ENCODE assay signal across 29 mouse cellular contexts in the genomic region with DNA sequence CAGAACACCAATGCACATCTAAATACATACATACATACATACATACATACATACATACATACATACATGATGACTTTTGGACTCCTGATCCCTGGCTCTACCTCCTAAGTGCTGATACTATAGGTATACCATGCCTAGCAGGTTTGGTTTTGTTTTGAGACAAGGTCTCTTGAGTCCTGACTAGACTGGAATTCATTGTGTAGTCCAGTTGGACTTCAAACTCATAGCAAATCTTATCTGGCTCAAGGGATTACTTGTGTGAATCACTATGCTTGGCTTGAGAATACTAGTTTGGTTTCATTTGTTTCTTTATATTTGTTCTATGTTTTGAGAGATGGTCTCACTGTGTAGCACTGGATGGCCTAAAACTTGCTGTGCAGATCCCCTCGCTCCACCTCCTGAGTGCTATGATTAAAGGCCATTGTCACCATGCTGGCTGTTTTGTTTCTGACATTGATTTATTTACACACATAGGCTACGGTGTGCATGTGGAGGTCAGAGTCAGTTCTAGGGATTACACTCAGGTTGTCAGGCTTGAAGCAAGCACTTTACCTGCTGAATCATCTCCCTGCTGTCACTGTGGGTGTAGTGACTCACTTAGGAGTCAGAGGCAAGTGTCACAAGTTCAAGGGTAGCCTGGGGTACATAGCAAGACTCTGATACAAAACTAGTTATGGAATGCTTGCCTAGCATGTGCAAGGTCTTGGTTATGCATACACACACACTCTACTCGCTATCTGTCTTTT. TPM values are rescaled to one million over a fixed set of nuclear protein-coding genes. Genes with fewer than 3 reads are reported as not detected.
DNase-seq lines count a peak whose midpoint lies in the region; ATAC-seq and TF ChIP-seq lines count a peak whose summit lies in the region.
"Had no signal": no experiment of that assay in that cellular context is flagged by ENCODE, and none has a peak within 500 bp of the region (broad histone marks: within the 10 kb centered on the region; RNA-seq: fewer than 3 reads in every experiment).

No protein-coding gene starts in this region.

- DNase-seq in gastrocnemius, adult 2 months, result no peak
- no peak for DNase-seq in gastrocnemius, postnatal 10 days
- peak; percentile 84 for DNase-seq in 3T3-L1 (ENCODE audit: low read depth, low spot score)
- peak; percentile 47 for DNase-seq in adrenal gland, adult 8-10 months
- no peak for DNase-seq in B cell, adult 2 months
- DNase-seq in urinary bladder, postnatal 14 days (ENCODE audit: low spot score), result no peak
- DNase-seq: cerebellum, adult 9-10 months; kidney, adult 8-10 months; layer of hippocampus, postnatal 36 days; liver, embryonic 13.5 days; lung, embryonic 14.5 days; retina, postnatal 1 day; right cerebral cortex, postnatal 25 days; thymus, postnatal 36 days had no signal

- no peaks in the 10 kb centered on the region for H3K9me3 ChIP-seq in intestine, embryonic 16.5 days (ENCODE audit: control insufficient read depth, low read length)
- H3K9me3 ChIP-seq in neural tube, embryonic 15.5 days (replicated peaks), result no peaks in the 10 kb centered on the region
- H3K9me3 ChIP-seq: limb, embryonic 13.5 days; liver, embryonic 13.5 days; midbrain, embryonic 15.5 days; neural tube, embryonic 12.5 days had no signal

- no peak overlapping the region for H3K4me2 ChIP-seq in intestine, embryonic 16.5 days (ENCODE audit: low read depth, low read length)
- no peak overlapping the region for H3K4me2 ChIP-seq in neural tube, embryonic 15.5 days
- H3K4me2 ChIP-seq: limb, embryonic 13.5 days; liver, embryonic 13.5 days; lung, embryonic 14.5 days; midbrain, embryonic 15.5 days; neural tube, embryonic 12.5 days had no signal

- H3K9ac ChIP-seq in intestine, embryonic 16.5 days (ENCODE audit: low read depth, low read length), result no peak overlapping the region
- H3K9ac ChIP-seq in neural tube, embryonic 15.5 days (replicated peaks), result no peak overlapping the region
- H3K9ac ChIP-seq: limb, embryonic 13.5 days; liver, embryonic 13.5 days; lung, embryonic 14.5 days; midbrain, embryonic 15.5 days; neural tube, embryonic 12.5 days had no signal

- no peak overlapping the region for H3K4me3 ChIP-seq in gastrocnemius, adult 2 months
- H3K4me3 ChIP-seq in intestine, embryonic 16.5 days (ENCODE audit: low read length), result no peak overlapping the region
- no peak overlapping the region for H3K4me3 ChIP-seq in neural tube, embryonic 15.5 days (replicated peaks)
- H3K4me3 ChIP-seq: limb, embryonic 13.5 days; liver, embryonic 13.5 days; midbrain, embryonic 15.5 days; neural tube, embryonic 12.5 days had no signal

- peak overlapping the region; percentile 56; the same call in 1 of the 2 replicates for H3K27ac ChIP-seq in gastrocnemius, adult 2 months
- H3K27ac ChIP-seq in intestine, embryonic 16.5 days (ENCODE audit: low read length), result no peak overlapping the region
- no peak overlapping the region for H3K27ac ChIP-seq in neural tube, embryonic 15.5 days (replicated peaks)
- H3K27ac ChIP-seq: limb, embryonic 13.5 days; liver, embryonic 13.5 days; macrophage; midbrain, embryonic 15.5 days; neural tube, embryonic 12.5 days had no signal

- TF ChIP-seq CTCF in gastrocnemius, adult 2 months (IDR thresholded peaks at IDR 0.05), result no peak

- H3K4me1 ChIP-seq in intestine, embryonic 16.5 days (ENCODE audit: control insufficient read depth, insufficient read depth, low read length), result no peaks in the 10 kb centered on the region
- no peaks in the 10 kb centered on the region for H3K4me1 ChIP-seq in neural tube, embryonic 15.5 days
- H3K4me1 ChIP-seq: limb, embryonic 13.5 days; liver, embryonic 13.5 days; midbrain, embryonic 15.5 days; neural tube, embryonic 12.5 days had no signal

- ATAC-seq in intestine, embryonic 16.5 days, result peak; percentile 56; the same call in 1 of the 2 replicates
- no peak for ATAC-seq in neural tube, embryonic 15.5 days (ENCODE audit: low FRiP score)
- ATAC-seq: forebrain, embryonic 16.5 days; midbrain, embryonic 15.5 days had no signal

- no peaks in the 10 kb centered on the region for H3K27me3 ChIP-seq in intestine, embryonic 16.5 days (replicated peaks; ENCODE audit: control insufficient read depth, insufficient read depth, low read length)
- no peaks in the 10 kb centered on the region for H3K27me3 ChIP-seq in neural tube, embryonic 15.5 days (replicated peaks)
- H3K27me3 ChIP-seq: limb, embryonic 13.5 days; liver, embryonic 13.5 days; midbrain, embryonic 15.5 days; neural tube, embryonic 12.5 days had no signal

- 76% methylated on average over 3 of the region's 3 CpGs for WGBS in intestine, embryonic 16.5 days
- 82% methylated on average over 3 of the region's 3 CpGs for WGBS in neural tube, embryonic 15.5 days

- intact Hi-C loops in gastrocnemius, adult 2 months (cut with DNase I), result no loop called here

- H3K36me3 ChIP-seq in intestine, embryonic 16.5 days (ENCODE audit: control insufficient read depth, insufficient read depth, low read length), result peaks cover 19% of the 10 kb centered on the region; the same call in 1 of the 2 replicates
- H3K36me3 ChIP-seq in neural tube, embryonic 15.5 days, result peaks cover 61% of the 10 kb centered on the region

RNA-seq across cellular contexts. Expression of gene Cct7, which starts 7.7 kb away (rescaled TPM):
- total RNA-seq in gastrocnemius, adult 2 months (2021), result 100 to 1,000 TPM; 127 to 135 TPM
- 100 to 1,000 TPM; 164 to 167 TPM for total RNA-seq in gastrocnemius, postnatal 10 days (2021)
- total RNA-seq in adrenal gland, adult 8-10 months (2022), result 100 to 1,000 TPM; 236 to 295 (median 271) TPM
- polyA plus RNA-seq in intestine, embryonic 16.5 days (2015; fragmentation: Nextera tagmentation; extraction: Ambion mirVana), result 417 and 458 TPM in 2 replicates
- 559 and 582 TPM in 2 replicates for polyA plus RNA-seq in neural tube, embryonic 15.5 days (2015; fragmentation: Nextera tagmentation; extraction: Ambion mirVana)

RNA-seq across cellular contexts. Expression of gene Pradc1, which starts 8.1 kb away (rescaled TPM):
- 10 to 100 TPM; 14.8 to 15.9 TPM for total RNA-seq in gastrocnemius, adult 2 months (2021)
- total RNA-seq in gastrocnemius, postnatal 10 days (2021), result 10 to 100 TPM; 15.2 to 17.8 TPM
- total RNA-seq in adrenal gland, adult 8-10 months (2022), result 10 to 100 TPM; 11.5 to 16.4 (median 13.9) TPM
- 39.4 and 41.2 TPM in 2 replicates for polyA plus RNA-seq in intestine, embryonic 16.5 days (2015; fragmentation: Nextera tagmentation; extraction: Ambion mirVana)
- polyA plus RNA-seq in neural tube, embryonic 15.5 days (2015; fragmentation: Nextera tagmentation; extraction: Ambion mirVana), result 27.4 and 32.7 TPM in 2 replicates

RNA-seq across cellular contexts. Expression of gene Smyd5, which starts 11.9 kb away (rescaled TPM):
- 1 to 10 TPM; 8.6 TPM for total RNA-seq in gastrocnemius, adult 2 months (2021)
- total RNA-seq in gastrocnemius, postnatal 10 days (2021), result 10 to 100 TPM; 12.2 to 13.7 TPM
- total RNA-seq in adrenal gland, adult 8-10 months (2022), result 10 to 100 TPM; 37.9 to 44.3 (median 43.5) TPM
- polyA plus RNA-seq in intestine, embryonic 16.5 days (2015; fragmentation: Nextera tagmentation; extraction: Ambion mirVana), result 45.8 and 52.5 TPM in 2 replicates
- polyA plus RNA-seq in neural tube, embryonic 15.5 days (2015; fragmentation: Nextera tagmentation; extraction: Ambion mirVana), result 75.6 and 79.1 TPM in 2 replicates

RNA-seq across cellular contexts. Expression of gene Noto, which starts 20.0 kb away (rescaled TPM):
- total RNA-seq in gastrocnemius, adult 2 months (2021), result not detected
- total RNA-seq in gastrocnemius, postnatal 10 days (2021), result not detected
- not detected for total RNA-seq in adrenal gland, adult 8-10 months (2022)
- polyA plus RNA-seq in intestine, embryonic 16.5 days (2015; fragmentation: Nextera tagmentation; extraction: Ambion mirVana), result not detected in 2 replicates
- polyA plus RNA-seq in neural tube, embryonic 15.5 days (2015; fragmentation: Nextera tagmentation; extraction: Ambion mirVana), result not detected in 2 replicates
- total RNA-seq: gastrocnemius, postnatal 4 days; layer of hippocampus, adult 18-20 months; layer of hippocampus, postnatal 36 days; left cerebral cortex, postnatal 25 days had no signal
- polyA plus RNA-seq: brain, embryonic 14.5 days; embryonic facial prominence, embryonic 14.5 days; forebrain, embryonic 16.5 days; heart, embryonic 16.5 days; hindbrain, embryonic 11.5 days; limb, embryonic 13.5 days; liver, embryonic 13.5 days; macrophage; midbrain, embryonic 15.5 days; neural tube, embryonic 12.5 days; spleen, adult 2 months had no signal

RNA-seq across cellular contexts. Expression of gene Fbxo41, which starts 59.1 kb away (rescaled TPM):
- total RNA-seq in gastrocnemius, adult 2 months (2021), result under 1 TPM in 1 of 2 experiments, not detected in 1; 0.03 TPM
- under 1 TPM; 0.14 TPM for total RNA-seq in gastrocnemius, postnatal 10 days (2021)
- total RNA-seq in adrenal gland, adult 8-10 months (2022), result 1 to 10 TPM in 3 of 4 experiments, under 1 TPM in 1; 0.70 to 1.8 (median 1.5) TPM
- polyA plus RNA-seq in intestine, embryonic 16.5 days (2015; fragmentation: Nextera tagmentation; extraction: Ambion mirVana), result 0.12 and 0.16 TPM in 2 replicates
- 8.2 and 9.5 TPM in 2 replicates for polyA plus RNA-seq in neural tube, embryonic 15.5 days (2015; fragmentation: Nextera tagmentation; extraction: Ambion mirVana)
- polyA plus RNA-seq: heart, embryonic 16.5 days; liver, embryonic 13.5 days; macrophage had no signal

Comparison
In these comparisons a context has a peak if more than half of its experiments do, and no peak if none do; other contexts are left out.
1. DNase-seq: peak in 3T3-L1 (single experiment) and adrenal gland, adult 8-10 months (single experiment); none in gastrocnemius, adult 2 months (single experiment), gastrocnemius, postnatal 10 days (single experiment), B cell, adult 2 months (0 of 2) and urinary bladder, postnatal 14 days (single experiment).